Mouse (Mus musculus) urinary bladder, postnatal 36 days (tissue): ENCODE results near the gene Prr18.
"Not testable (repeated sequence)": the region's sequence is repeated elsewhere in the genome, so short reads cannot be mapped to it uniquely, and the experiment has no call there.

Experiments
- DNase-seq, 2 experiments: peaks; one replicate each; pipeline ENCODE4 v3.0.0; 2022; ENCODE audit warnings: low spot score in 2 of 2, mixed read lengths in 1 of 2

Prr18 gene

GRCm38 (mm10) chr17:8337159-8337558, at the start of gene Prr18:
Prr18 (plus strand) TSS chr17:8337459.
- DNase-seq: not testable (repeated sequence)

GRCm38 (mm10) chr17:8289993-8290679, 47.1 kb upstream of the Prr18 start:
- DNase-seq: no peak

GRCm38 (mm10) chr17:8290736-8291135, 46.5 kb upstream of the Prr18 start:
- DNase-seq: peak in 1 of 2 experiments; percentile 37

- DNase-seq: no peak
Observed at GRCm38 (mm10) chr17:8295825-8296224, 41.4 kb upstream of the Prr18 start.

GRCm38 (mm10) chr17:8296313-8296844, 40.9 kb upstream of the Prr18 start:
- DNase-seq: no peak

- DNase-seq: no peak
Observed at GRCm38 (mm10) chr17:8297746-8298145, 39.5 kb upstream of the Prr18 start.

- DNase-seq: no peak
Observed at GRCm38 (mm10) chr17:8298281-8298680, 39.0 kb upstream of the Prr18 start.

- DNase-seq: peak in 1 of 2 experiments; percentile 36
Observed at GRCm38 (mm10) chr17:8299524-8299923, 37.7 kb upstream of the Prr18 start.

- DNase-seq: no peak
Observed at GRCm38 (mm10) chr17:8301515-8301914, 35.7 kb upstream of the Prr18 start.

GRCm38 (mm10) chr17:8302772-8303438, 34.4 kb upstream of the Prr18 start:
- DNase-seq: no peak

- DNase-seq: no peak
Observed at GRCm38 (mm10) chr17:8303671-8304070, 33.6 kb upstream of the Prr18 start.

- DNase-seq: no peak
Observed at GRCm38 (mm10) chr17:8305801-8306200, 31.5 kb upstream of the Prr18 start.

- peak; percentile 94 to 96 for DNase-seq
Observed at GRCm38 (mm10) chr17:8310838-8311614, 26.2 kb upstream of the Prr18 start, which contains the start of gene Sft2d1. Sft2d1 (plus strand) TSS chr17:8311102.

- no peak for DNase-seq
Observed at GRCm38 (mm10) chr17:8311751-8312150, 25.5 kb upstream of the Prr18 start.

- no peak for DNase-seq
Observed at GRCm38 (mm10) chr17:8313976-8314375, 23.3 kb upstream of the Prr18 start.

GRCm38 (mm10) chr17:8316251-8316650, 21.0 kb upstream of the Prr18 start:
- no peak for DNase-seq

- not testable (repeated sequence) for DNase-seq
Observed at GRCm38 (mm10) chr17:8326877-8327276, 10.4 kb upstream of the Prr18 start.

GRCm38 (mm10) chr17:8328511-8329174, 8.6 kb upstream of the Prr18 start:
- DNase-seq: no peak

- DNase-seq: no peak
Observed at GRCm38 (mm10) chr17:8330602-8331001, 6.7 kb upstream of the Prr18 start.

- no peak for DNase-seq
Observed at GRCm38 (mm10) chr17:8339666-8340374, 2.6 kb downstream of the Prr18 start.
